Mouse (Mus musculus): ENCODE data around the gene Bub3.

DNA sequence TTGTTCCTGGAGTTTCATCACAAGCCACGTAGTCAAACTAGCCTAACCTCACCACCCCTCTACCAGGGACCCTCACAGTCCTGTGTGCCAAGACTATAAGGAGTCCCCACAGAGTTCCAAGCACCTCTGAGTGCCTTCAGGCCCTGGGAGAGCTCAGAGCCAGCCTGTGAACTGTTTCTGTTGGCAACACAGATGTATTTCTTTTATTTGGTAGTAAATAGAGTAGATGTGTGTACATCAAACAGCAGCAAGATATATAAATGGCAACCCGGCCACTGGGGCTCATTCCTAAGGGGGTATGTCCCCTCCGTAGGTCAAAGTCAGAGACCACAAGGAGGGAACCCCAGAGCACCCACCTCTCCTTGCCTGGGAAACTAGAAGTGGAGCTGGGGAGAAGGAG lies 11.5 kb upstream of the Bub3 start, which contains the start of gene Hmx2:
- TF ChIP-seq ZNF384 (IDR thresholded peaks at IDR 0.05; ENCODE audit: low read depth, low read length) (no peak), CHD2 (IDR thresholded peaks at IDR 0.05; ENCODE audit: low read depth, low read length) (no peak), ZC3H11A (IDR thresholded peaks at IDR 0.05; ENCODE audit: borderline replicate concordance, low read depth, low read length) (no peak), MAFK (IDR thresholded peaks at IDR 0.05; ENCODE audit: insufficient read depth, low read depth, low read length) (no peak)

Data from ES-E14 (cell line).